Mouse (Mus musculus): ENCODE data around the gene Cdk2ap2.
A peak's percentile ranks its signal among the peaks of the same experiment; 100 is the strongest.
"Not testable (repeated sequence)": the region's sequence is repeated elsewhere in the genome, so short reads cannot be mapped to it uniquely, and the experiment has no call there.

Cdk2ap2 gene

DNA sequence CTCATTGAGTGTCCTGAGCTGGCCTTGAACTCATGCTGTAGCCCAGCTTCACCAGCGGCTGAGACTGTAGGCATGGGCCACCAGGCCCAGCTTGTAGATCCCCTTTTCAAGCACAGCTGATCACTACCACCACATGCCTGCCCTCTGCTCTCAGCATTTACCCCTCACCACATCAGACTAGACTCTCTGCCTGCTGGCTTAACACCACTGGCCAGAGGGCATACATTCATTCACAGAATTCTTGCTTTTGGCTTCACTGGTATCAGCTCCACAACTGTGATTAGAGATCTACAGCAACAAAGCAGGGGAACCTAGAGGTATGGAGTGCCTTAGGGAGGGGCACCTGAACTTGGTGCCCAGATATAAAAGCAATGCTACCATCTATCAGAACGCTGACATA lies 23.5 kb downstream of the Cdk2ap2 start:
- DNase-seq, result no peak

- peak; percentile 99 for DNase-seq
These were observed 24.3 kb downstream of the Cdk2ap2 start for GRCm38 (mm10) chr19:4121097-4121805.

DNA sequence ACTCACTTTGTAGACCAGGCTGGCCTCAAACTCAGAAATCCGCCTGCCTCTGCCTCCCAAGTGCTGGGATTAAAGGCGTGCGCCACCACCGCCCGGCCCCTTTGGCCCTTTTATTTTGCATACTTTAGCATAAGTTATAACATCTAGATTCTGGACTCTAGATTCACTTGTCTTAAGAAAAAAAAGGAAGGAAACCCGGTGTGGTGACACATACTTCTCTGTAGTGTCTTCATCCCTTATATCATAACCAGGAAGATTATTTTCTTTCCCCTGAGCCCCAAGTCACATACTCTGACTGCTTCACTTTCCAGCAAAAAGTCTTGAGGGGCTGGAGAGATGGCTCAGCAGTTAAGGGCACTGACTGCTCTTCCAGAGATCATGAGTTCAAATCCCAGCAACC lies 24.9 kb downstream of the Cdk2ap2 start:
- DNase-seq, result not testable (repeated sequence)

- no peak for DNase-seq
These were observed 25.7 kb downstream of the Cdk2ap2 start for GRCm38 (mm10) chr19:4122411-4123370.

DNA sequence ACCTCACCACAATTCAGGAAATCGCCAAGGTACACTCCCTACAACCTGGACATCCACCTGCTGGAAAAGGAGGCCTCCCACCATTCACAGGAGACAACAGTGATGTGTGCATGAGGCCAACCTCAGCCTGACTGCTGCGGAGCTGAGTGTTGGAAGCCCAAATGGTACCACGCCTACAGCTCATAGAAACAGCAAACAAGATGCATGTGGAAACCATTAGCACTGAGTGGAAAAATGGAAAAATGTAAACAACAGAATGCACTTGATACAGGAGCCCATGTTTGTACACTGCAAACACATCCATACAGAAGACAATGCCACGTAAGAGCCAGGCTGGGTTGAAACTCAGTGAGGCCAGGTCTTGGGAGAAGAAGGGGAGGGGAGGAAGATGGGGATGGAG lies 27.4 kb downstream of the Cdk2ap2 start:
- DNase-seq, result no peak

GRCm38 (mm10) chr19:4125268-4125667 lies 28.3 kb downstream of the Cdk2ap2 start:
- not testable (repeated sequence) for DNase-seq

DNA sequence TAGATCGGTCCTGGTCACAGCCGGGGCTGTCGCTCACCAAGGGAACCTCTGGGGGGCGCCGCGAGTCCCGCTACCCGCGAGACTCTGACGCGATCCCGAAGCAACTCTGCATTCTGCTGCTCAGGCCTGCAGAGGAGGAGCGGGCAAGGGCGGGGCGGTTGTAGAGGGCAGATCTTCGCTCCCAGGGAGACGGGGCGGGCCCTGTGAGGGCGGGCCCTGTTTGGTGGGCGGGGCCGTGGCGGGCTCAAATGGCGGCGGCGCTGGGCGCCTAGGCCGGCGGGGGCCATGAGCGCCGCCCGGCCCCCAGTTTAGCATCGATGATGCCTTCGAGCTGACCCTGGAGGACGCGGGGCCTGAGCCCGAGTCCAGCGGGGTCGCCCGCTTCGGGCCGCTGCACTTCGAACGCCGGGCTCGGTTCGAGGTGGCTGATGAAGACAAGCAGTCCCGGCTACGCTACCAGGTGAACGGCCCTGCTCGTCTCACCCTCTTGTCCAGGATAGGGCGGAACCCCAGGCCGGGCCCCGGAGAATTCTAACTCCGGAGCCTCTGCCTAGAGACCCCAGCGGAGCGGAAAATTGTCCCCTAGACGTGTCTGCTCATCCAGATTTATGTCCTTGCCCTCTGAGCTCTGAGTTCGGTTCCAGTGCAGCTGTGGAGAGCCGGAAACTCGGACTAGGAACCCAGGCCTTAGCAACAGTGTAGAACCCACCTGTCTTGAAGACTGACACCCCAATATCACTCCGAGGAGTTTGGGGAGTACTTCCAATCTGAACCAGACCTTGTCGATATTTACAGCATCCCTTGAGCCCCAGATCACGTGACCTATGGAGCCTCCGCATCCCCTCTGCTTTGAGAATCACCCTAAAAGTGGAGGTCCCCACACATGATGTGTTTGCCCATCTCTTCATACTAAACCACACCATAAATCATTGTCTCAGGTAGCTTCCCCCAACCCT lies 29.0 kb downstream of the Cdk2ap2 start, which contains the start of gene Aip:
Aip (minus strand) TSS at position 118 of the 956 bp plus-strand sequence.
- peak; percentile 98 for DNase-seq

- no peak for DNase-seq
These were observed 29.9 kb downstream of the Cdk2ap2 start for GRCm38 (mm10) chr19:4126759-4127495.

DNA sequence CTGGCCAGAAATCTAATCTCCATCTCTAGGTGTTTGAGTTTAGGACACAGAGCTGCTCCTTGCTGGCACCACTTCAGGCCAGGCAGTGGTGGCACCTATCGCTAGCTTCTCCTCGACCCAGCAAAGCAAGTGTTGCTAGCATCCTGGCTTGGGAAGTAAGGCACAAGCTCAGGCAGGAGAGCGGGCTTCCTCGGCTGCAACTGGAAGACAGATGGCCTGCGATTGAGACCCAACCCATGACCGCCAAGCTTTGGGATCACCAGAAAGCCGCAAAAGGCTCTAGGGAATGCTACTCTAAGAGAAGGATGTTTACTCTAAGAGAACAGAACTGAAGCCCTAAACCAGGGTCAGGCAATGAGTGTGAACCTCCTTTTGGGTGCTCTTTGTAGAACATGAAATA lies 32.5 kb downstream of the Cdk2ap2 start:
- DNase-seq, result no peak

DNA sequence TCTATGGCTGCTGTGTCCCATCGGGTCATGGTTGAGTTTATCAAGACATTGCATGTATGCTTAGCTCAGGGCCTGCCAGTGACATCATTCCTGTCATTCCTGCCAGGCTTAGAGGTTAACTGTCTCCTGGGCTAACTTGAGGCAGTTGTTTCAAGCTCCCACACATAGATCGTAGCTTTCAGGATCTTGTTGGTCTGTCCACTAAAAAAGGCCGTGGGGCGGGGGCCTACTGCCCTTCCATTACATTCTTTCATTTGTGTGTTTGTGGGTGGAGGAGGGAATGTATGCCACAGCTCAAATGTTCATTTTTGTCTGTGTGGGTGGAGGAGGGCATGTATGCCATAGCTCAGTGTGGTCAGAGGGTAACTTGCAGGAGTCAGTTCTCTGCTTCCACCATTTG lies 33.1 kb downstream of the Cdk2ap2 start:
- no peak for DNase-seq

GRCm38 (mm10) chr19:4131075-4131474 lies 34.1 kb downstream of the Cdk2ap2 start:
- no peak for DNase-seq

DNA sequence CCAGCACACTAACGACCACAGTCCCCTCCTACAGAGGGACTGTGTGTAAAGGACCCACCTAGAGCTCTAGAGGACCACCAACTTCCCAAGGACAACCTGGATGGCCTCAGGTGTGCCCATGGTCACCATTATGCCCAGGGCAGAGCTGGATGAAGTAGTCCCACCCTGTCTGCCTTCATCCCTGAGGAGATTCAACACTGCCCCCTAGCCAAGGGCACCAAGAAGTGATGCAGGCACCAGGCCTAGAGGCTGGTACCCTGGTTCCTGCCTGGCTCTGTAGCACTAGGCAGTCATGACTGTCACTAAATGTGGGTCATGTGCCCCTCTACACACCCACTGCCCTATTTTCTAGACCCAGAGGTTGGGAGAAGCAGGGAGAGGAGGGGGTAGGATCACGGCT lies 34.8 kb downstream of the Cdk2ap2 start:
- DNase-seq, result no peak

GRCm38 (mm10) chr19:4134354-4134753 lies 37.4 kb downstream of the Cdk2ap2 start:
- DNase-seq, result no peak

DNA sequence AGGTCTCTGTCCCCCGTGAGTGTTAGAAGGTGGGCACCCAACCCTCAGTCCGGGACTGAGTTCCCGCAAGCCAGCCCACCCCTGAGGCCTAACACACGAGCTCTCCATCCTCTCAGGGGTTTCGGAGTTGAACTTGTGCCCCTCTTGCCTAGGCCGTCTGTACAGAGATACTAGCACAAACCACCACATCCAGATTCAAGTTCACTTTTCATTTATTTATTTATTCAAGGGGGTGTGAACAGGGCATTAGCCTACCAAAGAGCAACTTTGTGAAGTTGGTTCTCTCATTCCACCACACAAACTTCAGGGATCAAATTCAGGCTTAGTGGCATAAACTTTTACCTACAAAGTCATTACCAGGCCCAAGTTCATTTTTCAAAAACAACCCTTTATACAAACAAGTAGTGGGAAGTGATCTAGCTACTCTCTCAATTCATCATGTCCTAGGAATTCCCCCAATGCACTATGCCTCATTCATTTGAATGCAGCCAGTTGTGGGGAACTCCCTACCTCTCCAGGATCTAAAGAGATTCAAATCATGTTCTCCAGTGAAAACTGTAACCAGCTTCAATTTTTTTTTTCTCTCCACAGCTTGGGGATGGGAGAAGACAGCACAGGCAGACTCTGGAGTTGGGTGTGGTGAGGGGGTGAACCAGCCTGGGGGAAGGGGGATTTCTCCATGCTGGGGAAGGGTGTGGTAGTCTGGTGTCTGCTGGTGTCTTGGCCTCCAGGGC lies 38.4 kb downstream of the Cdk2ap2 start:
- DNase-seq, result not testable (repeated sequence)

DNA sequence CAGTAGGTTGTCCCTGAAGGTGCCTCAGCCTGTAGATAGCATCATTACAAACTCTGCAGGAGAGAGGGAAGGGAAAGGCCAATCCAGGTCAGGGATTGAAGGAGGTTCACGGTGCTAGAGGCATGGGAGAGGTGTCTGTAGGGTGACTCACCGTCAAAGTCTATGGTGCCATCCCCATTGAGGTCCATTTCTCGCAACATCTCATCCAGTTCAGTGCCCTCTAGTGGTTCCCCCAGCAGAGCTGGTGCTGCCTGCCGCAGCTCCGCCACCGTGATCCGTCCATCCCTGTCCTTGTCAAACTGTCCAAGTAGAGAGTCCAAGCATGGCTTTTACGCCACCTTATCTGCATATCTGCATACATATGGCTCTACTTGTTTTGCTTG lies 39.0 kb downstream of the Cdk2ap2 start:
- DNase-seq, result not testable (repeated sequence)

GRCm38 (mm10) chr19:4136463-4136862 lies 39.5 kb downstream of the Cdk2ap2 start:
- DNase-seq, result no peak

- DNase-seq, result no peak
These were observed 40.9 kb downstream of the Cdk2ap2 start for GRCm38 (mm10) chr19:4137913-4138312.

GRCm38 (mm10) chr19:4139446-4139845 lies 42.5 kb downstream of the Cdk2ap2 start, which contains the start of gene Gpr152:
Gpr152 (plus strand) TSS chr19:4139787.
- no peak for DNase-seq

GRCm38 (mm10) chr19:4140147-4140546 lies 43.2 kb downstream of the Cdk2ap2 start:
- no peak for DNase-seq

DNA sequence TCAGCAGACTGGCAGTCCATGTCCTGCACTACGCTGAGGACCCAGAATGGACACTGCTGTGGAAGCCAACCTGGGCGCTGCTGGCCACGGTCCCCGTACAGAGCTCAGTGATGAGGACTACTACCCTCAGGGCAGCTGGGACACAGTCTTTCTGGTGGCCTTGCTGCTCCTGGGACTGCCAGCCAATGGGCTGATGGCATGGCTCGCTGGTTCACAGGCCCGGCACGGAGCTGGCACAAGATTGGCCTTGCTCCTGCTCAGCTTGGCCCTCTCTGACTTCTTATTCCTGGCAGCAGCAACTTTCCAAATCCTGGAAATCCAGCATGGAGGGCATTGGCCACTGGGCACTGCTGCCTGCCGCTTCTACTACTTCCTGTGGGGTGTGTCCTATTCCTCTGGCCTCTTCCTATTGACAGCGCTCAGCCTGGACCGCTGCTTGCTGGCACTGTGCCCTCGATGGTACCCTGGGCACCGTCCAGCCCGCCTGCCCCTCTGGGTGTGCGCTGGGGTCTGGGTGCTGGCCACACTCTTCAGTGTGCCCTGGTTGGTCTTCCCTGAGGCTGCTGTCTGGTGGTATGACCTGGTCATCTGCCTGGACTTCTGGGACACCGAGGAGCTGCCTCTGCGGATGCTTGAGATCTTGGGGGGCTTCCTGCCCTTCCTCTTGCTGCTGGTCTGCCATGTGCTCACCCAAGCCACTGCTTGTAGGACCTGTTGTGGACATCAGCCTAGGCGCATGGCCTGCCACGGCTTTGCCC lies 45.6 kb downstream of the Cdk2ap2 start:
- DNase-seq, result peak; percentile 75

All from kidney, adult 11 months (tissue).